29 mouse cellular contexts compared by ENCODE assay signal in genomic region chr7:74061076-74061475, GRCm38 (mm10). TPM values are rescaled to one million over a fixed set of nuclear protein-coding genes. Genes with fewer than 3 reads are reported as not detected.
DNase-seq lines count a peak whose midpoint lies in the region; ATAC-seq and TF ChIP-seq lines count a peak whose summit lies in the region.
"Had no signal": no experiment of that assay in that cellular context is flagged by ENCODE, and none has a peak within 500 bp of the region (broad histone marks: within the 10 kb centered on the region; RNA-seq: fewer than 3 reads in every experiment).

No protein-coding gene starts in this region.

- H3K36me3 ChIP-seq in heart, embryonic 11.5 days (ENCODE audit: control insufficient read depth, insufficient read depth, low read length): no peaks in the 10 kb centered on the region
- H3K36me3 ChIP-seq: embryonic facial prominence, embryonic 12.5 days; heart, embryonic 10.5 days; hindbrain, embryonic 12.5 days; limb, embryonic 13.5 days; stomach, embryonic 15.5 days had no signal

- H3K27ac ChIP-seq in heart, embryonic 11.5 days (ENCODE audit: low read depth, low read length): no peak overlapping the region
- H3K27ac ChIP-seq in layer of hippocampus, adult 2 months: peak overlapping the region; percentile 79
- H3K27ac ChIP-seq: embryonic facial prominence, embryonic 12.5 days; heart, embryonic 10.5 days; hindbrain, embryonic 12.5 days; hindbrain, postnatal 0 days; kidney, postnatal 0 days; limb, embryonic 13.5 days; stomach, embryonic 15.5 days had no signal

- H3K4me2 ChIP-seq in heart, embryonic 11.5 days: no peak overlapping the region
- H3K4me2 ChIP-seq: embryonic facial prominence, embryonic 12.5 days; hindbrain, embryonic 12.5 days; limb, embryonic 13.5 days; liver, embryonic 11.5 days; midbrain, embryonic 11.5 days; stomach, embryonic 15.5 days had no signal

- no peak for ATAC-seq in heart, embryonic 11.5 days (replicated peaks; ENCODE audit: insufficient number of reproducible peaks, low FRiP score, low TSS enrichment)
- ATAC-seq: activated CD4-positive, CD25-positive, alpha-beta regulatory T cell, adult 4 months; forebrain, embryonic 14.5 days; hindbrain, postnatal 0 days; intestine, embryonic 16.5 days; midbrain, embryonic 16.5 days had no signal

- no peaks in the 10 kb centered on the region for H3K4me1 ChIP-seq in heart, embryonic 11.5 days (ENCODE audit: control insufficient read depth, insufficient read depth, low read length)
- H3K4me1 ChIP-seq: heart, embryonic 10.5 days; hindbrain, embryonic 12.5 days had no signal

- H3K27me3 ChIP-seq in heart, embryonic 11.5 days (ENCODE audit: control insufficient read depth, insufficient read depth, low read length): no peaks in the 10 kb centered on the region
- H3K27me3 ChIP-seq: embryonic facial prominence, embryonic 12.5 days; hindbrain, embryonic 12.5 days; limb, embryonic 13.5 days; stomach, embryonic 15.5 days had no signal

- TF ChIP-seq CTCF in layer of hippocampus, adult 2 months (conservative IDR thresholded peaks at IDR 0.05): no peak

- DNase-seq in heart, adult 11 months: peak; percentile 61
- no peak for DNase-seq in layer of hippocampus, adult 2 months (ENCODE audit: low spot score in 2 of 2)
- DNase-seq in layer of hippocampus, adult 8-10 months (ENCODE audit: low spot score in 2 of 2): no peak
- peak; percentile 67 for DNase-seq in lung, postnatal 10 days
- no peak for DNase-seq in urinary bladder, postnatal 4 days (ENCODE audit: low spot score in 2 of 2)
- DNase-seq in cerebellum, adult 9-11 months: no peak
- DNase-seq: adrenal gland, adult 2 months; cerebellum, adult 18-20 months; cerebellum, postnatal 36 days; embryo, embryonic 11 days; right cerebral cortex, postnatal 25 days; thymus, adult 2 months; thymus, postnatal 36 days had no signal

- H3K9me3 ChIP-seq in heart, embryonic 11.5 days (replicated peaks; ENCODE audit: control insufficient read depth, low read length): no peaks in the 10 kb centered on the region
- H3K9me3 ChIP-seq: embryonic facial prominence, embryonic 12.5 days; heart, embryonic 10.5 days; hindbrain, embryonic 12.5 days; limb, embryonic 13.5 days; stomach, embryonic 15.5 days had no signal

- H3K4me3 ChIP-seq in heart, embryonic 11.5 days (ENCODE audit: low read depth, low read length): no peak overlapping the region
- H3K4me3 ChIP-seq in layer of hippocampus, adult 2 months: no peak overlapping the region
- H3K4me3 ChIP-seq: embryonic facial prominence, embryonic 12.5 days; heart, embryonic 10.5 days; hindbrain, embryonic 12.5 days; limb, embryonic 13.5 days; stomach, embryonic 15.5 days had no signal

- 78% methylated on average over 6 of the region's 6 CpGs for WGBS in heart, embryonic 11.5 days (ENCODE audit: insufficient replicate concordance)

- no peak overlapping the region for H3K9ac ChIP-seq in heart, embryonic 11.5 days (ENCODE audit: low read depth, low read length)
- H3K9ac ChIP-seq: embryonic facial prominence, embryonic 12.5 days; hindbrain, embryonic 12.5 days; limb, embryonic 13.5 days; stomach, embryonic 15.5 days had no signal

RNA-seq across cellular contexts. Expression of gene St8sia2, which starts 47.6 kb away (rescaled TPM):
- polyA plus RNA-seq in heart, embryonic 11.5 days (2014; fragmentation: Nextera tagmentation; extraction: Ambion mirVana): 6.5 and 7.8 TPM in 2 replicates
- total RNA-seq in layer of hippocampus, adult 2 months (2021): 1 to 10 TPM; 1.3 to 1.8 TPM
- total RNA-seq in layer of hippocampus, adult 8-10 months (2022): 1 to 10 TPM; 1.4 to 2.3 (median 2.1) TPM
- total RNA-seq: CH12.LX; neutrophil, adult 5-6 weeks had no signal
- polyA plus RNA-seq: activated CD4-positive, CD25-positive, alpha-beta regulatory T cell, adult 4 months had no signal

Comparison
In these comparisons a context has a peak if more than half of its experiments do, and no peak if none do; other contexts are left out.
1. DNase-seq: peak in heart, adult 11 months (single experiment) and lung, postnatal 10 days (single experiment); none in layer of hippocampus, adult 2 months (0 of 2), layer of hippocampus, adult 8-10 months (0 of 2), urinary bladder, postnatal 4 days (0 of 2) and cerebellum, adult 9-11 months (single experiment).